Mouse (Mus musculus): ENCODE measurements around the gene Fastk. TPM values are rescaled to one million over a fixed set of nuclear protein-coding genes. Genes with fewer than 3 reads are reported as not detected.

Fastk gene
- 100 to 1,000 TPM; 110 to 120 TPM for total RNA-seq (2021)
- long read RNA-seq, experiment 1, transcript Fastk-201 (10 exons, 1,893 nt) = major isoform, 132 of 257 reads
- long read RNA-seq, experiment 1, transcript Fastk-213 (9 exons, 2,552 nt) = minor isoform, 17 of 257 reads
- long read RNA-seq, experiment 1, partial matches to known transcripts = 29 of 257 reads
- long read RNA-seq, experiment 1, other reads (novel, unspliced or antisense) = 79 of 257 reads
- long read RNA-seq, experiment 2, transcript Fastk-201 (10 exons, 1,893 nt) = major isoform, 151 of 277 reads
- long read RNA-seq, experiment 2, transcript Fastk-213 (9 exons, 2,552 nt) = minor isoform, 25 of 277 reads
- long read RNA-seq, experiment 2, partial matches to known transcripts = 17 of 277 reads
- long read RNA-seq, experiment 2, other reads (novel, unspliced or antisense) = 84 of 277 reads

- DNase-seq (ENCODE audit: low spot score in 2 of 2) = peak; percentile 91 to 96
- intact Hi-C loops (cut with DNase I) = no loop called here
Measured at GRCm38 (mm10) chr5:24444746-24445427, at the start of gene Fastk. Gene Fastk, minus strand, starts transcription at chr5:24445287.

GRCm38 (mm10) chr5:24492546-24493285 lies 47.6 kb upstream of the Fastk start:
- intact Hi-C loops (cut with DNase I) = no loop called here

GRCm38 (mm10) chr5:24490413-24490920 lies 45.4 kb upstream of the Fastk start:
- DNase-seq (ENCODE audit: low spot score in 2 of 2) = no peak
- intact Hi-C loops (cut with DNase I) = no loop called here

More at GRCm38 (mm10) chr5:24492546-24493285, 47.6 kb upstream of the Fastk start:
- DNase-seq (ENCODE audit: low spot score in 2 of 2) = no peak

GRCm38 (mm10) chr5:24486738-24487137 lies 41.7 kb upstream of the Fastk start:
- no peak for DNase-seq (ENCODE audit: low spot score in 2 of 2)
- intact Hi-C loops (cut with DNase I) = no loop called here

GRCm38 (mm10) chr5:24486097-24486496 lies 41.0 kb upstream of the Fastk start:
- intact Hi-C loops (cut with DNase I) = no loop called here
- peak; percentile 88 to 92 for DNase-seq (ENCODE audit: low spot score in 2 of 2)

- intact Hi-C loops (cut with DNase I) = loop anchor here (5.0 kb wide), 1 partner anchor 112 kb away; no protein-coding TSS in a partner anchor
- DNase-seq (ENCODE audit: low spot score in 2 of 2) = no peak
Measured at GRCm38 (mm10) chr5:24484963-24485362, 39.9 kb upstream of the Fastk start.

GRCm38 (mm10) chr5:24483326-24483725 lies 38.2 kb upstream of the Fastk start:
- peak; percentile 72 to 82 for DNase-seq (ENCODE audit: low spot score in 2 of 2)
- intact Hi-C loops (cut with DNase I) = loop anchor here (2.0 to 5.0 kb wide), 2 partner anchors 47 to 114 kb away; no protein-coding TSS in a partner anchor

- intact Hi-C loops (cut with DNase I) = loop anchor here (2.0 to 5.0 kb wide), 2 partner anchors 48 to 115 kb away; no protein-coding TSS in a partner anchor
- DNase-seq (ENCODE audit: low spot score in 2 of 2) = no peak
Measured at GRCm38 (mm10) chr5:24482247-24483079, 37.4 kb upstream of the Fastk start.

GRCm38 (mm10) chr5:24481647-24482046 lies 36.6 kb upstream of the Fastk start:
- peak; percentile 63 to 72 for DNase-seq (ENCODE audit: low spot score in 2 of 2)
- intact Hi-C loops (cut with DNase I) = loop anchor here (2.0 to 5.0 kb wide), 2 partner anchors 49 to 116 kb away; no protein-coding TSS in a partner anchor

GRCm38 (mm10) chr5:24477909-24478308 lies 32.8 kb upstream of the Fastk start:
- DNase-seq (ENCODE audit: low spot score in 2 of 2) = no peak
- intact Hi-C loops (cut with DNase I) = no loop called here

- intact Hi-C loops (cut with DNase I) = no loop called here
- no peak for DNase-seq (ENCODE audit: low spot score in 2 of 2)
Measured at GRCm38 (mm10) chr5:24475476-24476241, 30.6 kb upstream of the Fastk start.

GRCm38 (mm10) chr5:24474723-24475261 lies 29.7 kb upstream of the Fastk start:
- DNase-seq (ENCODE audit: low spot score in 2 of 2) = peak; percentile 63 to 75
- intact Hi-C loops (cut with DNase I) = no loop called here

GRCm38 (mm10) chr5:24474025-24474722 lies 29.1 kb upstream of the Fastk start:
- intact Hi-C loops (cut with DNase I) = no loop called here
- no peak for DNase-seq (ENCODE audit: low spot score in 2 of 2)

GRCm38 (mm10) chr5:24472884-24473619 lies 28.0 kb upstream of the Fastk start:
- no peak for DNase-seq (ENCODE audit: low spot score in 2 of 2)
- intact Hi-C loops (cut with DNase I) = no loop called here

GRCm38 (mm10) chr5:24470600-24470999 lies 25.5 kb upstream of the Fastk start:
- intact Hi-C loops (cut with DNase I) = loop anchor here (1.0 kb wide), 1 partner anchor 54 kb away; no protein-coding TSS in a partner anchor
- DNase-seq (ENCODE audit: low spot score in 2 of 2) = peak; percentile 66 to 83

GRCm38 (mm10) chr5:24466762-24467161 lies 21.7 kb upstream of the Fastk start:
- intact Hi-C loops (cut with DNase I) = no loop called here
- no peak for DNase-seq (ENCODE audit: low spot score in 2 of 2)

Data from left cerebral cortex, postnatal 14 days (tissue).